Mouse (Mus musculus) embryonic facial prominence, embryonic 11.5 days (tissue): Measurements from ENCODE around the gene Eno2. TPM values are rescaled to one million over a fixed set of nuclear protein-coding genes. Genes with fewer than 3 reads are reported as not detected.

Source experiments
- ATAC-seq: fragments of 200-750 bp; cut with Nextera tagmentation; replicated peaks from 2 replicates; pipeline ENCODE4 v1.8.0; 2017; ENCODE audit warnings: low read depth; ENCODE audit not compliant: insufficient number of reproducible peaks, low FRiP score, low TSS enrichment
- DNase-seq: peaks from one replicate; pipeline ENCODE4 v3.0.0-alpha.2; 2015; ENCODE audit warnings: low spot score
- H3K27ac ChIP-seq: fragments of 300-500 bp; sonication (generic); replicated peaks from 2 replicates; pipeline ENCODE4 v1.5.1; 2014; ENCODE audit warnings: mild to moderate bottlenecking, low read depth, low read length, control low read depth
- H3K27me3 ChIP-seq: fragments of 300-500 bp; sonication (generic); 2 replicates; pipeline ENCODE4 v1.6.1; 2014; ENCODE audit warnings: mild to moderate bottlenecking, low read length, moderate library complexity, mixed read lengths; ENCODE audit not compliant: control insufficient read depth, insufficient read depth
- H3K36me3 ChIP-seq: fragments of 300-500 bp; sonication (generic); replicated peaks from 2 replicates; pipeline ENCODE4 v1.6.1; 2014; ENCODE audit warnings: low read depth, mild to moderate bottlenecking, low read length, moderate library complexity, mixed read lengths; ENCODE audit not compliant: control insufficient read depth, insufficient read depth
- H3K4me1 ChIP-seq: fragments of 300-500 bp; sonication (generic); 2 replicates; pipeline ENCODE4 v1.6.1; 2014; ENCODE audit warnings: low read length, mixed read lengths; ENCODE audit not compliant: control insufficient read depth, insufficient read depth
- H3K4me2 ChIP-seq: fragments of 300-500 bp; sonication (generic); 2 replicates; pipeline ENCODE4 v1.6.1; 2014; ENCODE audit warnings: low read depth, mild to moderate bottlenecking, control low read depth, low read length, moderate library complexity
- H3K4me3 ChIP-seq: fragments of 300-500 bp; sonication (generic); 2 replicates; pipeline ENCODE4 v1.5.1; 2014; ENCODE audit warnings: low read depth, low read length, control low read depth
- H3K9ac ChIP-seq: fragments of 300-500 bp; sonication (generic); replicated peaks from 2 replicates; pipeline ENCODE4 v1.6.1; 2014; ENCODE audit warnings: mild to moderate bottlenecking, control low read depth, low read length
- H3K9me3 ChIP-seq: fragments of 300-500 bp; sonication (generic); replicated peaks from 2 replicates; pipeline ENCODE4 v1.6.1; 2016; ENCODE audit warnings: mild to moderate bottlenecking, low read length, inconsistent platforms, mixed read lengths; ENCODE audit not compliant: control insufficient read depth
- WGBS: fragments of 180-500 bp; shearing (Covaris S2); extraction: QIAGEN DNeasy Blood & Tissue Kit; methylation state at CpG from one replicate; pipeline ENCODE4 v1.1.7; 2014; 5-methylcytosine and 5-hydroxymethylcytosine counted together
- microRNA counts: library from miRNA; unstranded; fragments of <30 nt; microRNA quantifications from one replicate; lab custom pipeline; 2016
- microRNA-seq: library from miRNA; unstranded; fragments of <30 nt; microRNA quantifications from one replicate; pipeline ENCODE4, GENCODE M21; 2016; ENCODE audit warnings: borderline number of aligned reads
- polyA plus RNA-seq: library from polyadenylated mRNA; unstranded; fragments of >200 nt; fragmentation: Nextera tagmentation; extraction: Ambion mirVana; gene quantifications from 2 replicates; pipeline ENCODE4 v1.2.1, GENCODE M21; 2014

The Eno2 gene
- polyA plus RNA-seq, 1 experiment from 2014 or later, result 4.3 TPM

- 59% methylated on average over 14 of the region's 16 CpGs for WGBS
- peak; percentile 49 for DNase-seq
- H3K36me3 ChIP-seq, result peaks cover 10% of the 10 kb centered on the region
- no peak overlapping the region for H3K27ac ChIP-seq
- peak overlapping the region; percentile 18 for H3K4me3 ChIP-seq
- no peak for ATAC-seq
- H3K4me1 ChIP-seq, result no peaks in the 10 kb centered on the region; the same call in 1 of the 2 replicates
- no peaks in the 10 kb centered on the region for H3K9me3 ChIP-seq
- no peaks in the 10 kb centered on the region for H3K27me3 ChIP-seq
- peak overlapping the region; percentile 34 for H3K9ac ChIP-seq
- 0 out of 2 replicates have a peak overlapping the region, but pooled peaks have one; percentile 11 for H3K4me2 ChIP-seq
Measured at GRCm38 (mm10) chr6:124718703-124719102, 50.8 kb downstream of the Eno2 start.

- H3K4me2 ChIP-seq, result no peak overlapping the region
- H3K27ac ChIP-seq, result no peak overlapping the region
- WGBS, result 70% methylated on average over 13 of the region's 13 CpGs
- H3K27me3 ChIP-seq, result no peaks in the 10 kb centered on the region
- no peaks in the 10 kb centered on the region; the same call in 1 of the 2 replicates for H3K4me1 ChIP-seq
- H3K9me3 ChIP-seq, result no peaks in the 10 kb centered on the region
- no peak for DNase-seq
- no peak overlapping the region; the same call in 1 of the 2 replicates for H3K9ac ChIP-seq
- no peak for ATAC-seq
- peaks cover 10% of the 10 kb centered on the region for H3K36me3 ChIP-seq
- peak overlapping the region; percentile 18 for H3K4me3 ChIP-seq
Measured at GRCm38 (mm10) chr6:124717968-124718367, 51.5 kb downstream of the Eno2 start.

GRCm38 (mm10) chr6:124716864-124717490 is 52.5 kb downstream of the Eno2 start:
- Histone ChIP-seq H3K27ac (no peak overlapping the region), H3K36me3 (peaks cover 10% of the 10 kb centered on the region), H3K4me1 (no peaks in the 10 kb centered on the region; the same call in 1 of the 2 replicates), H3K9me3 (no peaks in the 10 kb centered on the region), H3K4me2 (no peak overlapping the region), H3K4me3 (no peak overlapping the region), H3K9ac (no peak overlapping the region), H3K27me3 (no peaks in the 10 kb centered on the region)
- 69% methylated on average over 20 of the region's 20 CpGs for WGBS
- ATAC-seq (no peak), DNase-seq (peak; percentile 66)

GRCm38 (mm10) chr6:124712918-124713317 is 56.6 kb downstream of the Eno2 start:
- no peak for DNase-seq
- H3K9me3 ChIP-seq, result no peaks in the 10 kb centered on the region
- peak overlapping the region; percentile 87 for H3K9ac ChIP-seq
- no peaks in the 10 kb centered on the region; the same call in 1 of the 2 replicates for H3K4me1 ChIP-seq
- no peaks in the 10 kb centered on the region for H3K27me3 ChIP-seq
- 16% methylated on average over 11 of the region's 11 CpGs for WGBS
- no peak for ATAC-seq
- peak overlapping the region; percentile 70 for H3K4me3 ChIP-seq
- peaks cover 10% of the 10 kb centered on the region for H3K36me3 ChIP-seq
- H3K27ac ChIP-seq, result peak overlapping the region; percentile 53; the same call in 1 of the 2 replicates
- peak overlapping the region; percentile 89 for H3K4me2 ChIP-seq

GRCm38 (mm10) chr6:124711824-124712782 is 57.4 kb downstream of the Eno2 start, which contains the start of the genes Emg1 and Phb2:
Gene Emg1 (minus strand): TSS chr6:124712178.
Gene Phb2 (plus strand): TSS chr6:124712336.
- under 1% methylated on average over 76 of the region's 76 CpGs for WGBS
- Histone ChIP-seq H3K27ac (peak within 1 kb of the TSS; percentile 53), H3K9me3 (no peaks in the 10 kb centered on the region), H3K9ac (peak within 1 kb of the TSS; percentile 87), H3K4me1 (no peaks in the 10 kb centered on the region; the same call in 1 of the 2 replicates), H3K4me3 (peak within 1 kb of the TSS; percentile 70), H3K36me3 (peaks cover 10% of the 10 kb centered on the region), H3K27me3 (no peaks in the 10 kb centered on the region), H3K4me2 (peak within 1 kb of the TSS; percentile 89)
- ATAC-seq (peak; percentile 95), DNase-seq (peak; percentile 99)

MicroRNA genes within 50 kb of the gene (microRNA counts, 519-probe panel; counts per million panel counts)
- microRNA mmu-miR-141 (lab: Ali Mortazavi, UCI) (2,891 counts per million, percentile 36 among the panel's probes with 10 or more counts), microRNA mmu-miR-200c (lab: Ali Mortazavi, UCI) (4,457 counts per million, percentile 75 among the panel's probes with 10 or more counts)

Small RNA genes within 50 kb of the gene (microRNA-seq; reads per million reads assigned to microRNA genes)
- gene Mir141 (615 reads per million, percentile 66 among the genes with 10 or more reads in this experiment), gene Mir200c (4,654 reads per million, percentile 87 among the genes with 10 or more reads in this experiment)

Other genes with a start within 250 kb of the Eno2 start
- gene C1s1, start 227.3 kb downstream of the Eno2 start, polyA plus RNA-seq, result 0.29 and 1.2 TPM in 2 replicates
- gene C1rb, start 199.4 kb downstream of the Eno2 start, polyA plus RNA-seq, result not detected in 2 replicates
- not detected in 2 replicates for gene C1s2, start 133.6 kb downstream of the Eno2 start, polyA plus RNA-seq
- 33.4 and 43.6 TPM in 2 replicates for gene Lpcat3, start 106.6 kb downstream of the Eno2 start, polyA plus RNA-seq
- 251 and 254 TPM in 2 replicates for gene Emg1, start 57.5 kb downstream of the Eno2 start, polyA plus RNA-seq
- gene Phb2, start 57.3 kb downstream of the Eno2 start, polyA plus RNA-seq, result 371 and 375 TPM in 2 replicates
- 6.0 and 11.2 TPM in 2 replicates for gene Ptpn6, start 31.0 kb downstream of the Eno2 start, polyA plus RNA-seq
- 518 and 553 TPM in 2 replicates for gene Grcc10, start 28.3 kb downstream of the Eno2 start, polyA plus RNA-seq
- not detected in 2 replicates for gene Gm45234, start 13.7 kb downstream of the Eno2 start, polyA plus RNA-seq
- gene Atn1, start 13.1 kb downstream of the Eno2 start, polyA plus RNA-seq, result 9.0 and 9.6 TPM in 2 replicates
- gene Lrrc23, start 10.1 kb upstream of the Eno2 start, polyA plus RNA-seq, result 0.29 and 0.97 TPM in 2 replicates
- 4.7 and 4.8 TPM in 2 replicates for gene Spsb2, start 39.0 kb upstream of the Eno2 start, polyA plus RNA-seq
- gene Tpi1, start 44.6 kb upstream of the Eno2 start, polyA plus RNA-seq, result 721 and 787 TPM in 2 replicates
- 128 and 133 TPM in 2 replicates for gene Usp5, start 59.8 kb upstream of the Eno2 start, polyA plus RNA-seq
- 210 and 212 TPM in 2 replicates for gene Cdca3, start 59.9 kb upstream of the Eno2 start, polyA plus RNA-seq
- 0.27 and 0.56 TPM in 2 replicates for gene Gnb3, start 70.6 kb upstream of the Eno2 start, polyA plus RNA-seq
- gene P3h3, start 88.1 kb upstream of the Eno2 start, polyA plus RNA-seq, result 14.7 and 18.5 TPM in 2 replicates
- gene Gpr162, start 94.3 kb upstream of the Eno2 start, polyA plus RNA-seq, result 0.59 and 0.72 TPM in 2 replicates
- gene Cd4, start 118.5 kb upstream of the Eno2 start, polyA plus RNA-seq, result not detected in 2 replicates
- gene Lag3, start 142.0 kb upstream of the Eno2 start, polyA plus RNA-seq, result 1.7 and 1.8 TPM in 2 replicates
- gene Ptms, start 150.4 kb upstream of the Eno2 start, polyA plus RNA-seq, result 184 and 213 TPM in 2 replicates
- gene Mlf2, start 161.7 kb upstream of the Eno2 start, polyA plus RNA-seq, result 391 and 402 TPM in 2 replicates
- gene Cops7a, start 195.9 kb upstream of the Eno2 start, polyA plus RNA-seq, result 118 and 125 TPM in 2 replicates
- gene Pianp, start 227.0 kb upstream of the Eno2 start, polyA plus RNA-seq, result 1.1 and 1.9 TPM in 2 replicates
- 7.7 and 10.6 TPM in 2 replicates for gene Zfp384, start 239.5 kb upstream of the Eno2 start, polyA plus RNA-seq